Mouse (Mus musculus) embryonic facial prominence, embryonic 11.5 days (tissue): ENCODE data around the gene Kcnk16. TPM values are rescaled to one million over a fixed set of nuclear protein-coding genes. Genes with fewer than 3 reads are reported as not detected.

ENCODE experiments used
- ATAC-seq: fragments of 200-750 bp; cut with Nextera tagmentation; replicated peaks from 2 replicates; pipeline ENCODE4 v1.8.0; 2017; ENCODE audit warnings: low read depth; ENCODE audit not compliant: insufficient number of reproducible peaks, low FRiP score, low TSS enrichment
- DNase-seq: peaks from one replicate; pipeline ENCODE4 v3.0.0-alpha.2; 2015; ENCODE audit warnings: low spot score
- H3K27ac ChIP-seq: fragments of 300-500 bp; sonication (generic); replicated peaks from 2 replicates; pipeline ENCODE4 v1.5.1; 2014; ENCODE audit warnings: mild to moderate bottlenecking, low read depth, low read length, control low read depth
- H3K27me3 ChIP-seq: fragments of 300-500 bp; sonication (generic); 2 replicates; pipeline ENCODE4 v1.6.1; 2014; ENCODE audit warnings: mild to moderate bottlenecking, low read length, moderate library complexity, mixed read lengths; ENCODE audit not compliant: control insufficient read depth, insufficient read depth
- H3K36me3 ChIP-seq: fragments of 300-500 bp; sonication (generic); replicated peaks from 2 replicates; pipeline ENCODE4 v1.6.1; 2014; ENCODE audit warnings: low read depth, mild to moderate bottlenecking, low read length, moderate library complexity, mixed read lengths; ENCODE audit not compliant: control insufficient read depth, insufficient read depth
- H3K4me1 ChIP-seq: fragments of 300-500 bp; sonication (generic); 2 replicates; pipeline ENCODE4 v1.6.1; 2014; ENCODE audit warnings: low read length, mixed read lengths; ENCODE audit not compliant: control insufficient read depth, insufficient read depth
- H3K4me2 ChIP-seq: fragments of 300-500 bp; sonication (generic); 2 replicates; pipeline ENCODE4 v1.6.1; 2014; ENCODE audit warnings: low read depth, mild to moderate bottlenecking, control low read depth, low read length, moderate library complexity
- H3K4me3 ChIP-seq: fragments of 300-500 bp; sonication (generic); 2 replicates; pipeline ENCODE4 v1.5.1; 2014; ENCODE audit warnings: low read depth, low read length, control low read depth
- H3K9ac ChIP-seq: fragments of 300-500 bp; sonication (generic); replicated peaks from 2 replicates; pipeline ENCODE4 v1.6.1; 2014; ENCODE audit warnings: mild to moderate bottlenecking, control low read depth, low read length
- H3K9me3 ChIP-seq: fragments of 300-500 bp; sonication (generic); replicated peaks from 2 replicates; pipeline ENCODE4 v1.6.1; 2016; ENCODE audit warnings: mild to moderate bottlenecking, low read length, inconsistent platforms, mixed read lengths; ENCODE audit not compliant: control insufficient read depth
- WGBS: fragments of 180-500 bp; shearing (Covaris S2); extraction: QIAGEN DNeasy Blood & Tissue Kit; methylation state at CpG from one replicate; pipeline ENCODE4 v1.1.7; 2014; 5-methylcytosine and 5-hydroxymethylcytosine counted together
- polyA plus RNA-seq: library from polyadenylated mRNA; unstranded; fragments of >200 nt; fragmentation: Nextera tagmentation; extraction: Ambion mirVana; gene quantifications from 2 replicates; pipeline ENCODE4 v1.2.1, GENCODE M21; 2014

Gene Kcnk16
- polyA plus RNA-seq, 1 experiment from 2014 or later = 0.31 TPM

- Histone ChIP-seq H3K27me3 (no peaks in the 10 kb centered on the region), H3K36me3 (no peaks in the 10 kb centered on the region), H3K4me1 (no peaks in the 10 kb centered on the region), H3K4me3 (no peak overlapping the region), H3K9me3 (no peaks in the 10 kb centered on the region), H3K4me2 (no peak overlapping the region), H3K9ac (no peak overlapping the region), H3K27ac (no peak overlapping the region)
- ATAC-seq = no peak
- WGBS = 74% methylated on average over 2 of the region's 2 CpGs
- DNase-seq = no peak
These were observed 42.0 kb downstream of the Kcnk16 start for GRCm38 (mm10) chr14:20226982-20227381.

GRCm38 (mm10) chr14:20226488-20226887, 42.5 kb downstream of the Kcnk16 start:
- DNase-seq = no peak
- no peak overlapping the region for H3K9ac ChIP-seq
- H3K27me3 ChIP-seq = no peaks in the 10 kb centered on the region
- no peaks in the 10 kb centered on the region for H3K4me1 ChIP-seq
- no peak overlapping the region for H3K27ac ChIP-seq
- no peaks in the 10 kb centered on the region for H3K36me3 ChIP-seq
- H3K9me3 ChIP-seq = no peaks in the 10 kb centered on the region
- no peak overlapping the region for H3K4me3 ChIP-seq
- WGBS = 44% methylated on average over 7 of the region's 7 CpGs
- no peak for ATAC-seq
- no peak overlapping the region for H3K4me2 ChIP-seq

- H3K27ac ChIP-seq = 0 out of 2 replicates have a peak overlapping the region, but pooled peaks have one; percentile 31
- ATAC-seq (peak; percentile 74), DNase-seq (peak; percentile 46)
- no peaks in the 10 kb centered on the region for H3K9me3 ChIP-seq
- H3K9ac ChIP-seq = peak overlapping the region; percentile 3; the same call in 1 of the 2 replicates
- no peaks in the 10 kb centered on the region for H3K36me3 ChIP-seq
- no peak overlapping the region for H3K4me3 ChIP-seq
- no peak overlapping the region for H3K4me2 ChIP-seq
- WGBS = 46% methylated on average over 4 of the region's 4 CpGs
- H3K27me3 ChIP-seq = no peaks in the 10 kb centered on the region
- no peaks in the 10 kb centered on the region for H3K4me1 ChIP-seq
These were observed 43.5 kb downstream of the Kcnk16 start for GRCm38 (mm10) chr14:20225525-20225924.

DNA sequence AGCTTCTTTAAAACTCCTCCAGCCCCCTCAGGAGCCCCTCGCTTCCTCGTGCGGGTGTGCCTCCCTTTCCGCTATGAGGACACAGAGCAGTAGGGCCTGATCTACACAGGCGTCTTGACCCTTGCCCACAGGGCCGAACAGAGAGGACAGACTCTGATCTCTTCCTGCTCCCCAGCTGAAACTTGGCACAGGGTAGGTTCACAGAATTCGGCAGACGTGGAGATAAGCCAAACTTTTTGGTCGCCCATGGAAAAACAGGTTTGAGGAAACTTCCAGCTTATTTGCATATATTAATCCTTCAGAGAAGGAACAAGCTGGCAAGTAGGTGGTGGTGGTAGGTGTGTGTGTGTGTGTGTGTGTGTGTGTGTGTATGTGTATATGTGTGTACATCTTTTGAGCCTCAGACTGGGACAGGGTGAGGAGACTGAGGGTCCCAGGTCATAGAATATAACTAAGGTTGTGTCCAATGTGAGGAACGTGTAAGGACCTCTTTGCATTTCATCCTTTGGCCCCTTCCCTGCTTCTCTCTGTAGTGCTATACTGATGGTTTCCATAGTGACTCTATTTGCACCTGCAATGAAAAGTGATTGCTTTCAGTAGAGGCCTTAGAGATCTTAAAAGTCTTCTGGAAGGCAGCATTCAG, 44.3 kb downstream of the Kcnk16 start:
- 76% methylated on average over 10 of the region's 10 CpGs for WGBS

GRCm38 (mm10) chr14:20224163-20224562, 44.8 kb downstream of the Kcnk16 start:
- Histone ChIP-seq H3K27me3 (no peaks in the 10 kb centered on the region), H3K4me2 (no peak overlapping the region), H3K4me3 (no peak overlapping the region), H3K9ac (no peak overlapping the region), H3K4me1 (no peaks in the 10 kb centered on the region), H3K9me3 (no peaks in the 10 kb centered on the region), H3K27ac (no peak overlapping the region), H3K36me3 (no peaks in the 10 kb centered on the region)
- WGBS = 72% methylated on average over 4 of the region's 4 CpGs
- ATAC-seq = no peak
- no peak for DNase-seq

More for the DNA sequence above, 44.3 kb downstream of the Kcnk16 start:
- ATAC-seq (no peak), DNase-seq (no peak)
- no peak overlapping the region for H3K27ac ChIP-seq
- no peak overlapping the region for H3K4me3 ChIP-seq
- no peak overlapping the region for H3K4me2 ChIP-seq
- no peaks in the 10 kb centered on the region for H3K4me1 ChIP-seq
- no peak overlapping the region for H3K9ac ChIP-seq
- no peaks in the 10 kb centered on the region for H3K9me3 ChIP-seq
- H3K27me3 ChIP-seq = no peaks in the 10 kb centered on the region
- no peaks in the 10 kb centered on the region for H3K36me3 ChIP-seq

- 84% methylated on average over 5 of the region's 5 CpGs for WGBS
- no peak overlapping the region for H3K27ac ChIP-seq
- no peaks in the 10 kb centered on the region for H3K9me3 ChIP-seq
- DNase-seq (no peak), ATAC-seq (no peak)
- no peaks in the 10 kb centered on the region for H3K36me3 ChIP-seq
- H3K4me3 ChIP-seq = no peak overlapping the region
- H3K27me3 ChIP-seq = no peaks in the 10 kb centered on the region
- H3K4me2 ChIP-seq = no peak overlapping the region
- no peaks in the 10 kb centered on the region for H3K4me1 ChIP-seq
- no peak overlapping the region for H3K9ac ChIP-seq
These were observed 45.7 kb downstream of the Kcnk16 start for GRCm38 (mm10) chr14:20223253-20223652.

DNA sequence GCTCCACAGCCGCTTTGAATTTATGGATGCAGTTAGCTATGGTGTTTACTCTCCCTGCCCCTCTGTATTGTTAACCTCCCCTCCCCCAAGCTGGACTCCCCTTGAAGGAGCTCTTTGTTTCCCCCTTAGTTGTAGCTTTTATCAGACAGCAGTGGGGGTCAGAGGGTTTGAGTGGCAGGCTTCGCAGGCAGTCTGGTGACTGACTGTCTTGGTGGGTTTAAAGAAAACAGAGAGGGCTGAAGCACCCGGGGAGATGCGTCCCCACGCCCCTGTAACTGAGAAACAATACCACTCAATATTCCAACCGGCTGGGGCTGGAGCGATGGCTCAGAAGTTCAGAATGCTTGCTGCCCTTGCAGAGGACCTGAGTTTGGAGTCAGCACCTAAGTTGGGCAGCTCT, 47.9 kb downstream of the Kcnk16 start:
- ATAC-seq = 0 out of 2 replicates have a peak, but pooled peaks have one; percentile 22
- 16% methylated on average over 7 of the region's 7 CpGs for WGBS
- no peaks in the 10 kb centered on the region for H3K27me3 ChIP-seq
- no peaks in the 10 kb centered on the region for H3K4me1 ChIP-seq
- DNase-seq = peak; percentile 30
- no peak overlapping the region for H3K9ac ChIP-seq
- no peak overlapping the region for H3K4me3 ChIP-seq
- H3K9me3 ChIP-seq = no peaks in the 10 kb centered on the region
- no peaks in the 10 kb centered on the region for H3K36me3 ChIP-seq
- no peak overlapping the region for H3K27ac ChIP-seq
- no peak overlapping the region for H3K4me2 ChIP-seq

GRCm38 (mm10) chr14:20219849-20220248, 49.1 kb downstream of the Kcnk16 start:
- no peaks in the 10 kb centered on the region for H3K4me1 ChIP-seq
- no peaks in the 10 kb centered on the region for H3K27me3 ChIP-seq
- no peak overlapping the region for H3K9ac ChIP-seq
- no peak overlapping the region for H3K4me3 ChIP-seq
- WGBS = 62% methylated on average over 1 of the region's 1 CpGs
- no peak overlapping the region for H3K27ac ChIP-seq
- no peak overlapping the region for H3K4me2 ChIP-seq
- no peak for ATAC-seq
- no peaks in the 10 kb centered on the region for H3K9me3 ChIP-seq
- no peaks in the 10 kb centered on the region for H3K36me3 ChIP-seq
- DNase-seq = no peak
